Mouse (Mus musculus) sigmoid colon, adult 10 weeks (tissue): ENCODE results near the gene Vmn2r20. TPM values are rescaled to one million over a fixed set of nuclear protein-coding genes. Genes with fewer than 3 reads are reported as not detected.

Experiments
- polyA plus RNA-seq: library from polyadenylated mRNA; stranded (reverse); fragments of 350-450 nt; fragmentation: Illumina TruSeq; extraction: RNeasy Lipid Tissue Mini Kit (QIAGEN cat#74804); gene quantifications from one replicate; pipeline ENCODE4 v1.2.3, GENCODE M21; 2014; ENCODE audit warnings: low read depth, low replicate concordance

Vmn2r20 gene
- not detected for polyA plus RNA-seq

GRCm38 (mm10) chr6:123418016-123418415 is at the start of gene Vmn2r20:
Gene Vmn2r20 (minus strand): TSS chr6:123418116.

Other genes starting within 250 kb of the Vmn2r20 start
- 0.38 TPM for gene Clec4b2, start 245.2 kb downstream of the Vmn2r20 start, polyA plus RNA-seq
- 15.2 TPM for gene Clec4n, start 188.3 kb downstream of the Vmn2r20 start, polyA plus RNA-seq
- 4.4 TPM for gene Clec4d, start 156.0 kb downstream of the Vmn2r20 start, polyA plus RNA-seq
- gene Clec4e, start 128.2 kb downstream of the Vmn2r20 start, polyA plus RNA-seq: 0.88 TPM
- not detected for gene Vmn2r19, start 109.8 kb downstream of the Vmn2r20 start, polyA plus RNA-seq
- gene Vmn2r21, start 115.3 kb upstream of the Vmn2r20 start, polyA plus RNA-seq: not detected
- not detected for gene Vmn2r22, start 232.6 kb upstream of the Vmn2r20 start, polyA plus RNA-seq